Mouse (Mus musculus) megakaryocyte, adult 5-6 weeks (primary cell): ENCODE results near the gene Cryab. TPM values are rescaled to one million over a fixed set of nuclear protein-coding genes. Genes with fewer than 3 reads are reported as not detected.
A peak's percentile ranks its signal among the peaks of the same experiment; 100 is the strongest.

Source experiments
- ATAC-seq: 2 replicates; pipeline ENCODE4 v1.8.0; 2016; ENCODE audit warnings: mild to moderate bottlenecking, inconsistent platforms; ENCODE audit not compliant: poor library complexity, severe bottlenecking
- total RNA-seq, 2 experiments: library from RNA; stranded (forward) in 1 of 2; stranded (reverse) in 1 of 2; fragments of 153-499, 151-499 nt in 1 of 2; fragments of 221-1000, 200-1000 nt in 1 of 2; gene quantifications; 2 replicates each; pipeline versions ENCODE4 v1.2.3 to v1.2.4; 2015 to 2017

Gene Cryab
- total RNA-seq, 2 experiments from 2014 or later, result 0.62 to 1.8 TPM

GRCm38 (mm10) chr9:50742261-50742660 lies 8.9 kb upstream of the Cryab start:
- ATAC-seq, result no peak

GRCm38 (mm10) chr9:50742744-50743143 lies 8.4 kb upstream of the Cryab start:
- no peak for ATAC-seq

GRCm38 (mm10) chr9:50745806-50746205 lies 5.3 kb upstream of the Cryab start:
- no peak for ATAC-seq

- no peak for ATAC-seq
Measured at GRCm38 (mm10) chr9:50746214-50746677, 4.9 kb upstream of the Cryab start, which contains the start of gene 2310030G06Rik. 2310030G06Rik (minus strand) TSS chr9:50746536.

GRCm38 (mm10) chr9:50750706-50751105 lies 419 bp upstream of the Cryab start:
- ATAC-seq, result no peak

- ATAC-seq, result no peak
Measured at GRCm38 (mm10) chr9:50752054-50752602, 1.0 kb downstream of the Cryab start, which contains the start of gene Hspb2. Hspb2 (minus strand) TSS chr9:50752354.

- ATAC-seq, result no peak
Measured at GRCm38 (mm10) chr9:50752784-50753615, 1.9 kb downstream of the Cryab start.

- no peak for ATAC-seq
Measured at GRCm38 (mm10) chr9:50753947-50754346, 2.8 kb downstream of the Cryab start.

- no peak for ATAC-seq
Measured at GRCm38 (mm10) chr9:50756711-50757110, 5.6 kb downstream of the Cryab start.

- ATAC-seq, result peak; percentile 94
Measured at GRCm38 (mm10) chr9:50761520-50762243, 10.6 kb downstream of the Cryab start.

GRCm38 (mm10) chr9:50763331-50763730 lies 12.2 kb downstream of the Cryab start:
- ATAC-seq, result no peak

GRCm38 (mm10) chr9:50767531-50768106 lies 16.5 kb downstream of the Cryab start:
- peak; percentile 13 for ATAC-seq

- peak; percentile 97 for ATAC-seq
Measured at GRCm38 (mm10) chr9:50768107-50769002, 17.2 kb downstream of the Cryab start, which contains the start of gene Fdxacb1. Fdxacb1 (plus strand) TSS chr9:50768236.

- no peak for ATAC-seq
Measured at GRCm38 (mm10) chr9:50770011-50770410, 18.9 kb downstream of the Cryab start.

- ATAC-seq, result peak; percentile 60
Measured at GRCm38 (mm10) chr9:50774026-50774462, 22.9 kb downstream of the Cryab start.

- peak; percentile 80 for ATAC-seq
Measured at GRCm38 (mm10) chr9:50774991-50775612, 24.0 kb downstream of the Cryab start, which contains the start of the genes Alg9 and 1110032A03Rik. Alg9 (plus strand) TSS chr9:50775019. 1110032A03Rik (minus strand) TSS chr9:50775520.

- peak; percentile 39 for ATAC-seq
Measured at GRCm38 (mm10) chr9:50775662-50776126, 24.6 kb downstream of the Cryab start.

GRCm38 (mm10) chr9:50776162-50776760 lies 25.1 kb downstream of the Cryab start:
- ATAC-seq, result no peak

GRCm38 (mm10) chr9:50782155-50782554 lies 31.0 kb downstream of the Cryab start:
- peak; percentile 64 for ATAC-seq
